Mouse (Mus musculus): ENCODE measurements around the gene Pak1ip1. TPM values are rescaled to one million over a fixed set of nuclear protein-coding genes. Genes with fewer than 3 reads are reported as not detected.

The Pak1ip1 gene
- total RNA-seq, 2 experiments from 2014 or later = 25.5 to 25.8 TPM

DNA sequence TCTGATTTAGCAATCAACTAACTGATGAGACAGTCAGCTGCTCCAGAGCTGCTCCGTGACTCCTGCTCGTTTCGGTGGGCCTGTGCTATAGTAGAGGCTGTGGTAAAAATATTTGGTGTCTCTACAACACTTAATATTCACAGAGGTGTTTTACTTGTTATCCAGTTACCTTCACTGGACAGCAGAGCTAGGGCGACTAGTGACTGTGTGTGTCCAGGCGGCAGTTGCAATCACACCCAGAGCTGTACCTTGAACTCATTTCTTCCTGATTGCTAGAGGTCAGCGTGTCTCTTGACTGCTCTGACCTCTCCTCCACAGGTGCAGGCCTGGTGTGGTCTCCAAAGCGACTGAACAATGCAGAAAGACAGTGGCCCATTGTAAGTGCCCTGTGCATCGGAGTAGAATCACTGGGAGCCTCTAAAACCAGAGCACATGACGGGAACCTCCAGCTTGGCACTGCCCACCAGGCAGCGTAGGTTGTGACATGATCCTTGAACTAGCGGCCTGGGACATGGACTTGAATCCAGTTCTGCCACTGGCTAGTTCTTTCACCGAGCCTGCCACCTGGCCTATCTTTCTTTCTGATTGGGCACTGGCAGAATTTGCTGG lies 16.1 kb downstream of the Pak1ip1 start:
- intact Hi-C loops (cut with DNase I) = loop anchor here (10.0 kb wide), 1 partner anchor 228 kb away; the partner anchor contains the start of gene Smim13
- peak overlapping the region; percentile 97 for H3K27ac ChIP-seq
- H3K4me3 ChIP-seq = peak overlapping the region; percentile 92
- DNase-seq = no peak
- no peak for TF ChIP-seq CTCF (IDR thresholded peaks at IDR 0.05)

GRCm38 (mm10) chr13:41017832-41018231 lies 17.0 kb downstream of the Pak1ip1 start:
- H3K4me3 ChIP-seq = no peak overlapping the region; the same call in 1 of the 2 replicates
- TF ChIP-seq CTCF (IDR thresholded peaks at IDR 0.05) = no peak
- no peak for DNase-seq
- no peak overlapping the region for H3K27ac ChIP-seq
- intact Hi-C loops (cut with DNase I) = loop anchor here (10.0 kb wide), 1 partner anchor 227 kb away; the partner anchor contains the start of gene Smim13

DNA sequence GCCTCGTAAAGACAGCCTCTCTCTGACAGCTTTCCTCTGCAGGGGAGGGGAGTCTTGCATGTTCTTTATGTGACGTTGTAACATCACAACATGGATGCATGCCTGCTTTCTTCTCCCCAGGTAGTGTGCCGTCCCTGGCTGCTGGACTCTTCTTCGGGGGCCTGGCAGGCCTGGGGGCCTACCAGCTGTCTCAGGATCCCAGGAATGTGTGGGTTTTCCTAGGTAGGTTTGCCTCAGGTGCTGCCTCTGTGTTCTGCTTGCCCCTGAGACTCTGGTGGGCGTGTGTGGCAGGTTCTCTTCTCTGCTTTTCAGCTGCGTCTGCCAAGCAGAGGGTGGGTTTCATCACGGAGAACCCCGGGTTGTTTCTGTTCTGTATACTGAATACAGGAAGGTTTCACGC lies 17.4 kb downstream of the Pak1ip1 start:
- intact Hi-C loops (cut with DNase I) = loop anchor here (10.0 kb wide), 1 partner anchor 227 kb away; the partner anchor contains the start of gene Smim13
- Histone ChIP-seq H3K4me3 (no peak overlapping the region), H3K27ac (no peak overlapping the region)
- DNase-seq = no peak
- TF ChIP-seq CTCF (IDR thresholded peaks at IDR 0.05) = no peak

- DNase-seq = no peak
- TF ChIP-seq CTCF (IDR thresholded peaks at IDR 0.05) = no peak
- Histone ChIP-seq H3K4me3 (no peak overlapping the region), H3K27ac (no peak overlapping the region)
- intact Hi-C loops (cut with DNase I) = loop anchor here (10.0 kb wide), 1 partner anchor 226 kb away; the partner anchor contains the start of gene Smim13
Observed at GRCm38 (mm10) chr13:41018756-41019591, 18.2 kb downstream of the Pak1ip1 start.

- TF ChIP-seq CTCF (IDR thresholded peaks at IDR 0.05) = no peak
- Histone ChIP-seq H3K27ac (no peak overlapping the region), H3K4me3 (no peak overlapping the region)
- DNase-seq = no peak
- intact Hi-C loops (cut with DNase I) = no loop called here
Observed at GRCm38 (mm10) chr13:41020494-41020893, 19.7 kb downstream of the Pak1ip1 start.

DNA sequence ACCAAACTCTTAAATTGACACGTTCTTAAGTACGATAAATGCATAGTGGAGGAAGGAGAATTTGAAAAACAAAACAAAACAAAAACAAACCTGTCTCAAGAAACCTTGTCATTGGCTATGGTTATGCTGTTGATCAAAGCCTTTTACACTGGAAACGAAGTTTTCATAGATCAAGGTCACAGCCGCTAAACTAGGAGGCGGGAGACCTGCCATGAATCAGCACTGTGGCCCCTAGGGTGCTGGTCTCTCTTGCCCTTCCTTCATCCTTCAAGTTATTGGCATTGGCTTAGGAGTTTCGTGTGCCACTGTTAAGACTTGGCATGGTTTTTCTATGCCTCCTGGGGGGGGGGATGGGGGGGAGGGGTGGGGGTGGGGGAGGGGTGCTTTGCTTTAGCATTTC lies 20.8 kb downstream of the Pak1ip1 start:
- intact Hi-C loops (cut with DNase I) = no loop called here
- Histone ChIP-seq H3K27ac (no peak overlapping the region), H3K4me3 (no peak overlapping the region)
- DNase-seq = no peak
- no peak for TF ChIP-seq CTCF (IDR thresholded peaks at IDR 0.05)

GRCm38 (mm10) chr13:41022099-41022498 lies 21.3 kb downstream of the Pak1ip1 start:
- Histone ChIP-seq H3K4me3 (no peak overlapping the region), H3K27ac (no peak overlapping the region)
- no peak for DNase-seq
- intact Hi-C loops (cut with DNase I) = no loop called here
- TF ChIP-seq CTCF (IDR thresholded peaks at IDR 0.05) = no peak

GRCm38 (mm10) chr13:41030098-41030497 lies 29.3 kb downstream of the Pak1ip1 start:
- Histone ChIP-seq H3K27ac (no peak overlapping the region), H3K4me3 (no peak overlapping the region)
- no peak for DNase-seq
- intact Hi-C loops (cut with DNase I) = no loop called here
- no peak for TF ChIP-seq CTCF (IDR thresholded peaks at IDR 0.05)

DNA sequence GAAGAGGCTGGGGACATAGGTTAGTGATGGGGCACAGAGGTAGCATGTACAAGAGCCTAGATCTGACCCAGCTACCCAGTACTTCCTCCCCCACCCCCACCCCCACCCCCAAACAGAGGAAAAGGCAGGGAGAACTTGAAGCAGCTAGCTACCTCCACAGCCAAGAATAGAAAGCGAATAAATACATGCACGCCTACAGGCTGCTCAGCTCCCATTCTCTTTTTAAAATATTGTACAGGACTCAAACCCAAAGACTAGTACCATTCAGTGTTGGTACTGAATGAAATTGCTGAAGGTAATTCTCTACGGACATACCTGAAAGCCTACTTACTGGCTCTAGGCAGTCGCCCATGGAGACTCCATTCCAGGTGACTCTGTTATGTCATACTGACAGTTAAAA lies 41.7 kb downstream of the Pak1ip1 start:
- no peak for DNase-seq
- TF ChIP-seq CTCF (IDR thresholded peaks at IDR 0.05) = no peak
- Histone ChIP-seq H3K27ac (no peak overlapping the region), H3K4me3 (no peak overlapping the region)
- intact Hi-C loops (cut with DNase I) = no loop called here

GRCm38 (mm10) chr13:41045901-41046300 lies 45.1 kb downstream of the Pak1ip1 start:
- Histone ChIP-seq H3K4me3 (no peak overlapping the region), H3K27ac (no peak overlapping the region)
- DNase-seq = no peak
- no peak for TF ChIP-seq CTCF (IDR thresholded peaks at IDR 0.05)
- intact Hi-C loops (cut with DNase I) = loop anchor here (5.0 kb wide), 1 partner anchor 204 kb away; no protein-coding TSS in a partner anchor

DNA sequence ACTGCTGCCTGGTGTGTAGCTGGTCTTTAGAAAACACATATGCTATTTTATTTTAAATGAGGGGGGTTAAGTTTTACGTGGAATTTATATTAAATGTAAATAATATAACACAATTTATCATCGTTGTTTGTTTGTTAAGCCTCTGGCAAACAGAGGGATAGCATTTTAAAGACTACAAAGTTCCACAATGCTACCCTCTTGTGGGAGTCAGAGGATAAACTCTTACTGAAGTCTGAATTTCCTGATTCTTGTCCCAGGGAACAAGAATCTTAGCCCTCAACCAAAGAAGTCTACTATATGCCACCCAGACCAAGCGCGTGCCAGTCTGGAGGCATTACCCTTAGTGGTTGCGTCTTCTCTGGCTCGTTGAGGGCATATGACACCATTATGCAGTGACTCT lies 46.5 kb downstream of the Pak1ip1 start:
- TF ChIP-seq CTCF (IDR thresholded peaks at IDR 0.05) = peak; percentile 32; the same call in 1 of the 2 replicates
- Histone ChIP-seq H3K27ac (no peak overlapping the region), H3K4me3 (no peak overlapping the region)
- DNase-seq = no peak
- intact Hi-C loops (cut with DNase I) = loop anchor here (5.0 kb wide), 1 partner anchor 205 kb away; no protein-coding TSS in a partner anchor

DNA sequence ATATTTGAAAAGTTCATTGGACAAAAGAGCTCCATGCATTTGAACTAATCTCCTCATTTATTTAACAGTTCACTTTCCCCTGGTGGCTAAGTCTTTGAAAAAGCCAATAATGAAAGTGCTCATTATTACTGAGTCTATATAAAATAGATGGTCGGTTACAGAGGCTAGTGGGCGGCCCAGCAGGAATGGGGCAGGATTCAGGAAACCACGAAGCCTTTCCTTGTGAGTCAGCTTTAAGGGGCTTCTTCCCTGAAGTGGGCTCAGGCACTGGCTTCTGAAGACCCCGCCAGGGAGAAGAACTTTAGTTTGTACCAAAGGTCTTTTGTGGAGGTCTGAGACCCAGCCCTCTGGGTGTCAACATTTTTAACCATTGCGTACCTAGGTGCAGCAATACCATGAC lies 51.1 kb downstream of the Pak1ip1 start:
- no peak overlapping the region for H3K4me3 ChIP-seq
- TF ChIP-seq CTCF (IDR thresholded peaks at IDR 0.05) = no peak

More for the DNA sequence above, 51.1 kb downstream of the Pak1ip1 start:
- intact Hi-C loops (cut with DNase I) = no loop called here
- H3K27ac ChIP-seq = no peak overlapping the region
- DNase-seq = no peak

Other genes starting within 250 kb of the Pak1ip1 start
- gene Gcnt2, start 141.3 kb upstream of the Pak1ip1 start, total RNA-seq (2021) = 1 to 10 TPM; 8.7 to 8.9 TPM
- gene Tmem14c, start 15.3 kb downstream of the Pak1ip1 start, total RNA-seq (2021) = 10 to 100 TPM; 66.9 to 86.2 TPM
- not detected for gene Mak, start 78.7 kb downstream of the Pak1ip1 start, total RNA-seq (2021)
- not detected for gene Gcm2, start 110.0 kb downstream of the Pak1ip1 start, total RNA-seq (2021)
- not detected for gene Sycp2l, start 113.3 kb downstream of the Pak1ip1 start, total RNA-seq (2021)
- gene Elovl2, start 219.4 kb downstream of the Pak1ip1 start, total RNA-seq (2021) = under 1 TPM in 1 of 2 experiments, not detected in 1; 0.06 TPM
- 10 to 100 TPM; 37.7 to 42.7 TPM for gene Smim13, start 248.8 kb downstream of the Pak1ip1 start, total RNA-seq (2021)

Measured in gastrocnemius, adult 2 months (tissue).